Mouse (Mus musculus): ENCODE measurements around the gene Itih1. TPM values are rescaled to one million over a fixed set of nuclear protein-coding genes. Genes with fewer than 3 reads are reported as not detected.

The Itih1 gene
- polyA plus RNA-seq, 1 experiment = 0.55 TPM

- Histone ChIP-seq H3K4me3 (ENCODE audit: insufficient read depth, low read depth, low read length) (no peak overlapping the region), H3K4me1 (ENCODE audit: control insufficient read depth, insufficient read depth, insufficient read length, low read length) (peaks cover 20% of the 10 kb centered on the region), H3K27ac (replicated peaks; ENCODE audit: low read depth, low read length) (no peak overlapping the region)
Measured at GRCm38 (mm10) chr14:30880811-30881717, 62.0 kb downstream of the Itih1 start.

GRCm38 (mm10) chr14:30880251-30880650 is 62.8 kb downstream of the Itih1 start:
- H3K27ac ChIP-seq (replicated peaks; ENCODE audit: low read depth, low read length) = peak overlapping the region; percentile 85
- peak overlapping the region; percentile 11; the same call in 1 of the 2 replicates for H3K4me3 ChIP-seq (ENCODE audit: insufficient read depth, low read depth, low read length)
- peaks cover 27% of the 10 kb centered on the region for H3K4me1 ChIP-seq (ENCODE audit: control insufficient read depth, insufficient read depth, insufficient read length, low read length)

GRCm38 (mm10) chr14:30879794-30880193 is 63.3 kb downstream of the Itih1 start:
- peak overlapping the region; percentile 11 for H3K4me3 ChIP-seq (ENCODE audit: insufficient read depth, low read depth, low read length)
- H3K4me1 ChIP-seq (ENCODE audit: control insufficient read depth, insufficient read depth, insufficient read length, low read length) = peaks cover 29% of the 10 kb centered on the region
- H3K27ac ChIP-seq (replicated peaks; ENCODE audit: low read depth, low read length) = peak overlapping the region; percentile 85

Other genes starting within 250 kb of the Itih1 start
- gene Sfmbt1, start 228.4 kb downstream of the Itih1 start, polyA plus RNA-seq (2012; ENCODE audit: insufficient read depth, insufficient read length, missing spikeins) = 8.2 and 8.3 TPM in 2 replicates
- 37.1 and 40.5 TPM in 2 replicates for gene Tmem110, start 117.7 kb downstream of the Itih1 start, polyA plus RNA-seq (2012; ENCODE audit: insufficient read depth, insufficient read length, missing spikeins)
- 6.8 and 12.9 TPM in 2 replicates for gene Mustn1, start 64.1 kb downstream of the Itih1 start, polyA plus RNA-seq (2012; ENCODE audit: insufficient read depth, insufficient read length, missing spikeins)
- gene Itih4, start 56.8 kb downstream of the Itih1 start, polyA plus RNA-seq (2012; ENCODE audit: insufficient read depth, insufficient read length, missing spikeins) = 0.96 and 1.3 TPM in 2 replicates
- gene Itih3, start 19.5 kb downstream of the Itih1 start, polyA plus RNA-seq (2012; ENCODE audit: insufficient read depth, insufficient read length, missing spikeins) = 0.55 TPM in 1 of 2 replicates, not detected in the other
- 4.9 and 5.0 TPM in 2 replicates for gene Nek4, start 8.1 kb upstream of the Itih1 start, polyA plus RNA-seq (2012; ENCODE audit: insufficient read depth, insufficient read length, missing spikeins)
- gene Glt8d1, start 58.1 kb upstream of the Itih1 start, polyA plus RNA-seq (2012; ENCODE audit: insufficient read depth, insufficient read length, missing spikeins) = 12.4 and 13.8 TPM in 2 replicates
- gene Spcs1, start 58.4 kb upstream of the Itih1 start, polyA plus RNA-seq (2012; ENCODE audit: insufficient read depth, insufficient read length, missing spikeins) = 153 and 202 TPM in 2 replicates
- gene Pbrm1, start 75.8 kb upstream of the Itih1 start, polyA plus RNA-seq (2012; ENCODE audit: insufficient read depth, insufficient read length, missing spikeins) = 12.9 and 19.0 TPM in 2 replicates
- 25.5 and 43.9 TPM in 2 replicates for gene Gnl3, start 75.9 kb upstream of the Itih1 start, polyA plus RNA-seq (2012; ENCODE audit: insufficient read depth, insufficient read length, missing spikeins)
- 119 and 175 TPM in 2 replicates for gene Smim4, start 185.7 kb upstream of the Itih1 start, polyA plus RNA-seq (2012; ENCODE audit: insufficient read depth, insufficient read length, missing spikeins)
- 2.5 and 4.0 TPM in 2 replicates for gene Nt5dc2, start 187.8 kb upstream of the Itih1 start, polyA plus RNA-seq (2012; ENCODE audit: insufficient read depth, insufficient read length, missing spikeins)
- 25.2 and 28.0 TPM in 2 replicates for gene Stab1, start 225.4 kb upstream of the Itih1 start, polyA plus RNA-seq (2012; ENCODE audit: insufficient read depth, insufficient read length, missing spikeins)